Mouse (Mus musculus) adrenal gland, postnatal 25 days (tissue): ENCODE measurements around the gene Wdr24. TPM values are rescaled to one million over a fixed set of nuclear protein-coding genes. Genes with fewer than 3 reads are reported as not detected.

Experiments used
- DNase-seq: peaks from one replicate; pipeline ENCODE4 v3.0.0; 2021; ENCODE audit warnings: mixed read lengths
- total RNA-seq: library from RNA; stranded (reverse); gene quantifications from 2 replicates; pipeline ENCODE4 v1.2.3, GENCODE M21; 2021

The Wdr24 gene
- total RNA-seq, 1 experiment from 2014 or later: 25.4 TPM

DNA sequence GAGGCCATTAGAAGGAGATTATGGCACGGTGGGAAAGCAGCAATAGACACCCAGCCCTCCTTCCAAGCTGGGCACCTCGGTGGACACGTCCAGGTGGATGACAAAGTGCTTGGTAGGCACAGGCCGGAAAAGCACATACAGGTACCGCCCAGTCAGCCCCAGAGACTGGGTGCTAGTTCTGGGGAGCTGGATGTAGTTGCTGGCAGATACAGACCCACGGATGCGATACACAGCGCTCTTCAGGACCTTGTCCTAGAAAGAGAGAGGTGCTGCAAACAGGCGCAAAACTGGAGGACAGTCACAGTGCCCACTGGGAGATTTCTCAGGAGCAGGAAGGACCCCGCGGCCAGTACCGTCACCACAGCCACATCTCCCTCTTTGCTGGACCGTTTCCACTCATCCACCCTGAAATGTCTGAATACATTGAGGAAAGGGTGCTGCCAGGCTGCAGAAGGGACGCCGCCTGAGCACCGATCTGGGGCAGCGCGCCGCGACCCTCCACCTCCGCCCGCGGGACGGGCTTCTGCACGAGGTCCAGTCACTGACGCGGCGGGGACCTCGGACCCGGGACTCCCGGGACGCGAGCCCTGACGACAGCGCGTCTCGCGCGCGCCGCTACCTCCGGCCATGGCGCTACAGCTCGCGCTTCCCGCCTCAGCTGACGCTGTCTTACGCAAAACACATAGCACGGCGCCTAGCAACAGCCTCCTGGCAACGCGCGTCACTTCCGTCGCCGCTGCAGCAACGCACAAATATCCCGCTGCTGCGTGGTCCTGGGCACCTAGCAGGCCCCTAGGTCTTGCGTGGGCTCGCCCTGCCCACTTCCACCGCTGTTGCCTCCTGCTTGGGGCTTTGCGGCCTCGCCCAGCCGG is 37.6 kb downstream of the Wdr24 start, which contains the start of gene Wdr90:
Gene Wdr90, minus strand, starts transcription at position 670 of the 872 bp plus-strand sequence.
- peak; percentile 91 for DNase-seq

DNA sequence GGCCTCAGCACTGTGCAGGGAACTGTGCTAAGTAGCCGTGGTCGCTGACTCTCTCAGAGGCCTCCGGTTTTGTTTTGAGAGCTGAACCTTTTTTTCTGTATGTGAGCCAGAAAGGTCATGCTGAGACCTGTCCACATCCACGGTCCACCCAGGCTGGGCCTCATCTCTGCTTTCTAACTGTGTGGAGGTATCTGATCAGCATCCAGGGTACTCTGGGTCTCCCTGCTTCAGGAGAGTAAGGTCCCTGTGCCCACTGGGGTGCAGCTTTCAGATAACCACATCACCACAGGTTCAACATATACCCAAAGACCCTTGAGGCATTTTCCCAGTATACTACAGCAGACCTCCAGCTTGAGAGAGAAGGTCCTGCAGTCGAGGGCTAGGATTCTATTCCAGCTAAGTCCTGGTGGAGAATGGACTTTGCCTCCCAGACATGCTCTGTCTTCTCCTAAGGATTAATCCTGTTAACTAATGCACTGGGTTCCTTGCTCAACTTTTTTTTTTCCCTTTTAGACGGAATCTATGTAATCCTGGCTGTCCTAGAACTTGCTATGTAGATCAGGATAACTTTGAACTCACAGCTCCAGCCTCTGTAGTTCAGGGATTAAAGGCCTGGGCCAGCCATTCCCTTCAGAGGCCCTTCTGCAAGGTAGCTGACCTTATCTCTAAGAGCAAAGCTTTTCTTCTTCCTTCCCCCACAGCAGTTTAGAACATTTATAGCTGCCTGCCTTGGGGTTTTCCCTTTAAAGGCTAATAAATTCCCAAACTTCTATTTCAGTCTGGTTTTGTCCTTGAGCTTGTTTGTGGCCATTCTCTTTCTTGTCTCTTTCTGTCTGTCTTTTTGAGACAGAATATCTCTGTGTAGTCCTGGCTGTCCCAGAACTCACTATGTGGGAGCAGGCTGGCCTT is 38.5 kb downstream of the Wdr24 start:
- no peak for DNase-seq

DNA sequence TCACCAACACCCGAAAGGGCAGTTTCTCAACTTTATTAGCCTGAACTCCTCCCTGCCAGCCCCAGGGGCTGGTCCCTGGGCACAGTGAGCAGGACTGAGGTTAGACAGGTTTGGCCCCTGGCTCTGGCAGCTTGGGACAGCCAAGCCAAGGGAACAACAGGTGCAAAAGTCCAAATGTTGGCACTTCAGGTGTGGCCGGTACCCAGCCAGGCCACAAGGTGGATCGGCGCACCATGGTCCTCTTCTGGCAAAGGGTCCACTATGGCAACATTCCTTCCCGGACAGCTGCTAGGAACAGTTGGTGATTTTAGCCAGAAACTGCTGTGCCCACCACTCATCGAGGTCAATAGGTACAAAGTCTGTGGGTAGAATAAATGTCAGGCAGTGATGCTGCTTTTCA is 40.3 kb downstream of the Wdr24 start:
- DNase-seq: no peak

DNA sequence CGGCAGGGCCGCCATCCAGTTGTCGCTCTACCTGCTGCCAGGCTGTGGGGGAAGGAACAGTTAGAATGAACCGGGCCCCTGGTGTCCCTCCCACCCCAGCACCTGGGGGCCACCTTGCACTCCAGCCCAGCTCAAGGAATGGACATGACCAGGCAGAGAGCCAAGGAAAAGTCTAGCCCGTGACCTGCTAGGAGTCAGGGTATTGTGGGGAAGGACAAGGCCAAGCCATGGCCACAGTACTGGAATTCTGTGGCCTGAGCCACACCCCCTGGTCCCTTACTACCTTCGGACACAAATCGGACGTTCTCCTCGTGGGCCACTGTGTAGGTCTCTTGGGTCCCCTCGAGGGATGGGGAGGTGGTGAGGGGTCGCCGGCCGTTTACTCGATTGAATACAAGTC is 40.9 kb downstream of the Wdr24 start:
- no peak for DNase-seq

DNA sequence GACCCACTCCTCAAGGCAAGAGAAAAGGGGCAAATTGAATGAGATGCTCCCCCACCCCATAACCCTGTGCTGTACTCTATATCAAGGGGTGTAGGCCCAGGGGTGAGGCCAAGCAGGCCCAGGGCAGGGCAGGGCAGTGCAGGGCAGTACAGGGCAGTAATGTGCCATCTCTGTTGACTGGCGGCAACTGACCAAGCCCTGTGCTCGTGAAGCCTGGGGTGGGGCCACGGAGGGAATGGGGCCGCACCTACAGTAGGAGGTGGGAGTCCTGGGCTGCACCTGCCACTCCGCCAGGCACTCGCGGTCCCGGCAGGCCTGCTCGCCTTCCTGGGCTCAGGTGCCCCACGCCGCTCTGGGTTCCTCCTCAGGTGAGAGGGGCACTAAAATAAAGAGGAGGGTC is 41.9 kb downstream of the Wdr24 start:
- DNase-seq: no peak

DNA sequence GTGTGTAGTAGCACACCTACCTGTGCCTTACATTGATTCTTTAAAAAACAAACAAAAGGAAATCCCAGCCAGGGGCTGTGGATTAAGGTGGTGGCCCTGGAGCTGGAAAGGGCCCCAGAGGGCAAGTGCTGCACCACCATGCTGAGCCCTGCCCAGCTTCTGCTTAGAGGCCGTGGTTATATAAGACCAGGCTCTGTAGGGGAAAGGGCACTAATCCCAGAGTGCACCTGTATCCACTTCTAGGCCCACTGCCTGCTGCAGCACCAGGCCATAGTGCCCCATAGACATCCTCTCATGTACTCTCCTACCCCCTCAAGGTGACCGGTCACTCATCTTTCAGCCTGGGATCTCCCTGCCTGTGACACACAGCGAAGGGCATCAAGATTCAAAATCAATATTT is 42.7 kb downstream of the Wdr24 start:
- DNase-seq: no peak

DNA sequence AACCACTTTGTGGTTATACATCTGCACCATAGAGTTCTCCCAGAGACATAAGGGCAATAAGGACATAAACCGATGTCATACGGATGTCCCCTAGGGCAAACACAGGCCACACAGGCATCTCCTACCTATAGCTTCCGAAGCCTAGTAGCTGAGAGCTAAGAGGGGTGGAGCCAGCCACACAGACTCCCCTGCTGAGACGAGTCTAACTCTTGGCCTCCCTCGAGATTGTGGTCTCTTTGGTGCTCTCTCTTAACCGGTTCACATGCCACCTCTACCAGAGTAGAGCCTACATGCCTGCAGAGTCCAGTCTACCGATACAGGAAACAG is 44.0 kb downstream of the Wdr24 start:
- DNase-seq: no peak

DNA sequence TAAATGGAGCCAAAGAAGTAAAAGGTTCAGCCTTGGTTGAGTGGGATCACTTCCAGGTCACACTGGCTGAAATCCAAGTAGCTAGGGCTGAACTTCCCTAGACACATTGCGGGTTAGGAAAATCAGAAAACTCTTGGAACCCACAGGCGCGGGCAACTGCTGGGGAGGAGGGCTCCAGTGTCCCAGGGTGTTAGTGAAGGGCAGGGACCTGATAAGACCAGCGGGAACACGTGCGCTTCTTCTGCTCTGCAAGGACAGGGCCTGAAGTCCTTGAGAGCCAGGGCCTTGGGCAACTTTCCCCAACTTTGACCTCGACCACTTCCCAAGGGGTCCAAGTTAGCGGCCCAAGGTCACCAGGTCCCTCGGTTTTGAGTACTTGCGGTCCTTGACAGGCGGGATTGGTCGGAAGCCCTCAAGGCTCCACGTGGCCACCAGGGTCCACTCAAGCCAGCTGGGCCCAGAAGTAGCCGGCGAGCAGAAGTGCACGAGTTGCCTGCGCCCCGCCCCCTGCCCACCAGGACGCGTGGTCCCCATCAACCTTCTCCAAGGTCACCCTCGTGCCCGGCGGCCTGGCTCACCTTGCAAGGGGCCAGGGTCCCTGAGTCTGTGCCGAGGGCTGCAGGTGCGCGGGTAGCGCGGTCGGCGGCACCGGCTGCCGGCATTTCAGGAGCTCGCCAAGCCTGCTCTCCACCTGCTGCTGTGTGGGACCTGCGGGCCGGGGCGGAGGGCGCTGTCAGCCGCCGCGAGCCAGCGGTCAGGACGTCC is 44.6 kb downstream of the Wdr24 start:
- DNase-seq: peak; percentile 71

DNA sequence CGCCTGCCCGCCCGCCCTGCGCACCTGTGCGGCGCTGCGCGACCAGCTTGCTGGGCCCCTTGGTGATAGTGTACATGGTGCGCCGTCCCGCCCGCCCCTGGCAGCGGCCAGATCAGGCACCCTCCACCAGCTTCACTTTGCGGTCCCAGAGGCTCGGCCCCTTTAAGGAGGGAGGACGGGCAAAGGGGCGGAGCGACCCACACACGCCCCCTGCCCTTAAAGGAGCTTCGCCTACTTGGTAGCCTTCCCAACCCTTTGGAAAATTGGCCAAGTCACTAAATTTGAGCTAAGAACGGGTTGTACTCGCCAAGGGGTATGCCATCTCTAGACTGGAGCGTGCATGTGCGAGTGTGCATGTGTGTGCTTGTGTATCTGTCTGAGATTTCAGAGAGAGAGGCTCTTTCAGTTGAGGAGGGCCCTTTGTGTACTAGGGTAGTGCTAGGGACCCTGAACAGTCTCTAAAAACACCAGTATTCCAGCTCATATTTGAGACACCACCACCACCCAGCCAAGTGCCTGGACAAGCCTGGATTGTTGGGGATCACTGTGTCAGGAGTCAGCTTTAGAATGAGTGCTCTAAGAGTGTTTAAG is 45.3 kb downstream of the Wdr24 start, which contains the start of gene Mcrip2:
Gene Mcrip2, minus strand, starts transcription at position 164 of the 591 bp plus-strand sequence.
- DNase-seq: peak; percentile 88

DNA sequence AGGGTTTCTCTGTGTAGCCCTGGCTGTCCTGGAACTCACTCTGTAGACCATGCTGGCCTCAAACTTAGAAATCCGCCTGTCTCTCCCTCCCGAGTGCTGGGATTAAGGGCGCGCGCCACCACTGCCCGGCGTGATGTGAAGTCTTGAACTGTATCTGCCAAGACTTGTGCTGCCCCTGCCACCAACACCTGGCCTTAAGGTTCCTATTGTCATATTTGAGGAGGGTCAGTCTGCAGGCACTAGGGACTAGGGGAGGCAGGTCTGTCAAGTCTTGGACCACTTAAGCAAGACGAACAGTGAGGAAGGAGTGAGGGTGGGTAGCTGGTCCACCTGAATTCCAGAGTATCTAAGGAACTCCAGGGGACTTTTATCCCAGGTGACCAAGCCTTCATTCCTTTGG is 46.1 kb downstream of the Wdr24 start:
- no peak for DNase-seq

DNA sequence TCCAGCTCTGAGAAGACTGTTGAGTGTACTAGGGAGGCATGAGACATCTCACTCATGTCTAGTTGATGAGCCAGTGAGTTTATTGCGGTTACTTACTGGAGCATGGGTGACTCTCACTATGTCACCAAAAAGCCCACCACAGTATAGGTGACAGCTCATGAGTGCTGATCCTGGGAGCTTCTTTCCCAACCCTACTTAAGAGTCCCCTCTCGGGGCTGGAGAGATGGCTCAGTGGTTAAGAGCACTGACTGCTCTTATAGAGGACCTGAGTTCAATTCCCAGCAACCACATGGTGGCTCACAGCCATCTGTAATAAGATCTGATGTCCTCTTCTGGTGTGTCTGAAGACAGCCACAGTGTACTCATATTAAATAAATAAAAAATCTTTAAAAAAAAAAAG is 46.5 kb downstream of the Wdr24 start:
- no peak for DNase-seq

DNA sequence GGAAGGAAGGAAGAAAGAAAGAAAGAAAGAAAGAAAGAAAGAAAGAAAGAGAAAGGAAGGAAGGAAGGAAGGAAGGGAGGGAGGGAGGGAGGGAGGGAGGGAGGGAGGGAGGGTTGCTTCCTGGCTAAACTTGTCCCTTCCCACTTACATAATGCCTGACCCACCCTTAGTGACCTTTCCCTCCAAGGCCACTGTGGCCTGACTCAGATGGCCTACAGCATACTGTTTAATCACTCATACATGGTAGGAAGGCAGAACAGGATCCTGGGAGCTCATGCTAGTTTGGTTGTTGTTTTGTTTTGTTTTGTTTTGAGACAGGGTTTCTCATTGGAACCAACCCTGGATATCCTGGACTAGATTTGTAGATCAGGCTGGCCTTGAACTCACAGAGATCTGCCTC is 48.1 kb downstream of the Wdr24 start:
- DNase-seq: peak; percentile 62

DNA sequence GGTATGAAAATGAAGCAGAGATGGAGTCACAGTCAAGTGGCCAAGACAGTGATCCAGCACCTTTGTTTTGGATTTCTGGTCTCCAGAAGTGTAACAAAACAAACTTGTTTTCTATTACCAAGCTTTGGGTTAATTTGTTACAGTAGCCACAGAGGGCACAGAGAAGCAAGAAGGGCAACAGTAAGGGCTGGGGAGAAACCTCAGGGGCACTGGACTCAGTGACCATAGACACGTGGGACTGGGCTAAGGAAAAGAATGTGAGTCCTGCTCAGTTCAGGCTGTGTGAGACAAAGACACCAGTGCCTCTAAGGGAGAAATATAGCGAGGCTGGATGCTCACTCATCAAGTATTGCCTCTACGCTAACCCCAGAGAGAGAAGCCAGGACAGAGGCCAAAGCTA is 49.2 kb downstream of the Wdr24 start:
- DNase-seq: no peak

DNA sequence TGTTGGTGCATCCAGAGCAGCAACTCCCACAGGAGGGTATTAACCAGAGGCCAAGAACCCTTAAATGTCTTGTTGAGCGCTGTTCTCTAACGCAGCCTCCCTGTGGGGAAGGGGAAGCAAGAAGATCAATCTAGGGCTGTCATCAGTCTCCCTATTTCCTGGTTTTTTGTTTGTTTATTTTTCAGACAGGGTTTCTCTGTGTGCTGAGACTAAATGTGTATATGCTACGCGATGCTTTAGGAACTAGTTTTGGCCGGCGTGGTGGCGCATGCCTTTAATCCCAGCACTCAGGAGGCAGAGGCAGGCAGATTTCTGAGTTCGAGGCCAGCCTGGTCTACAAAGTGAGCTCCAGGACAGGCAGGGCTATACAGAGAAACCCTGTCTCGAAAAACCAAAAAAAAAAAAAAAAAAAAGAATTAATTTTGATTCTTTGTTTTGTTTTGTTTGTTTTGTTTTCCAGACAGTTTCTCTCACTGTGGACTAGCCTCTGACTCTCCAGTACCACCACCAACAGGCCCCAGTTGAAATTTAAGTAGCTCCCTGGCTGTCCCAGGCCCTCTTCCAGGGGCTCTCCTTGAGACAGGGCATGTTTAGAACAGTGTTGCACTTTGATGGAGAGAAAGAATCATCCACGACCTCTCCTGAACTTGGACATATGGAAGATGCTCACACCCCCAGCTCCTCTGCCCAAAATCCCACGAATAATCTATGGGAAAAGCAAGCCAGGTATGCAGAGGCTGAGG is 50.1 kb downstream of the Wdr24 start:
- DNase-seq: no peak

DNA sequence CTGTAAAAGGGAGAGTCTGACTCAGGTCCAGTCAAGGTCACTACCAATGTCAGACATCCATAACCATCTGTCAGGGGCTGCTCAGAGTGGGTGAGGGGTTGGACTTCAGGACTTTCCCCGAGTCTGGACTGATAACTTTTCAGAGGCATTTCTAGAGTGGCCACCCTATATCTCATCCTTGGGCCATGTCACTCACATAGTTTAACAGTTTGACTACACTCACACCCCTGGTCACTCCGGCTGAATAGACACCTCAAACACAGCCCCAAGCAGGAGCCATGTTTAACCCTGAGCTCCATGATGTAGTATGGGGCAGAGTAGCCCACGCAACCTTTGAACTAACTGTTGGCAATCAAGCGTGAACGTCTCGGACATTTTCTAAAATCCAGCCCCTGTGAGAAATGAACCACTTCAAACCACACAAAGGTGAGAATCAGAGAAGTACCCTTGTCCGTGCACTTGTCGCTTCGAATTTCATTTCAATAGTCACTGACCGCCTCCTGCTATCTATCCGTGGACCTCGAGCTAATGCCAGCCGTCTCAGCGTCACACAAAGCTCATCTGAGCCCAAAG is 50.8 kb downstream of the Wdr24 start:
- no peak for DNase-seq

DNA sequence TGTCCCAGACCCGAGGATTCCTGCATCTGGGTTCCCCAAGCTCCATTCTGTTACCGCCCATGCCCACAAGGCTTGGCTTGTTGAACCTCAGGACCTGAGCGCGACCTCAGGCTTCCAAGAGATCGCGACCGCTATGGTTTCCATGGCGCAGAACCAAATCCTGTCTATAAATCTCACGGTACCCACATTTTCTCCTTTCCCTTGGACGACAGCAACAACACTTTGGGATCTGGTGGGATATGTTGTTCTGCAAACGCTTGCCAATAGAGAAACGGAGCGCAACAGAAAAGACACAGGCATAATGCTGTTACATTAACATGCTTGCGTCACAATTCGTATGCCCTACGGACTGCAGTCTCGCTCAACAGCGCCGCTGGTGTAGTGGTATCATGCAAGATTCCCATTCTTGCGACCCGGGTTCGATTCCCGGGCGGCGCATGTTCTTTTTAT is 51.3 kb downstream of the Wdr24 start, which contains the start of gene Mettl26:
Gene Mettl26, plus strand, starts transcription at position 354 of the 450 bp plus-strand sequence.
- peak; percentile 89 for DNase-seq

DNA sequence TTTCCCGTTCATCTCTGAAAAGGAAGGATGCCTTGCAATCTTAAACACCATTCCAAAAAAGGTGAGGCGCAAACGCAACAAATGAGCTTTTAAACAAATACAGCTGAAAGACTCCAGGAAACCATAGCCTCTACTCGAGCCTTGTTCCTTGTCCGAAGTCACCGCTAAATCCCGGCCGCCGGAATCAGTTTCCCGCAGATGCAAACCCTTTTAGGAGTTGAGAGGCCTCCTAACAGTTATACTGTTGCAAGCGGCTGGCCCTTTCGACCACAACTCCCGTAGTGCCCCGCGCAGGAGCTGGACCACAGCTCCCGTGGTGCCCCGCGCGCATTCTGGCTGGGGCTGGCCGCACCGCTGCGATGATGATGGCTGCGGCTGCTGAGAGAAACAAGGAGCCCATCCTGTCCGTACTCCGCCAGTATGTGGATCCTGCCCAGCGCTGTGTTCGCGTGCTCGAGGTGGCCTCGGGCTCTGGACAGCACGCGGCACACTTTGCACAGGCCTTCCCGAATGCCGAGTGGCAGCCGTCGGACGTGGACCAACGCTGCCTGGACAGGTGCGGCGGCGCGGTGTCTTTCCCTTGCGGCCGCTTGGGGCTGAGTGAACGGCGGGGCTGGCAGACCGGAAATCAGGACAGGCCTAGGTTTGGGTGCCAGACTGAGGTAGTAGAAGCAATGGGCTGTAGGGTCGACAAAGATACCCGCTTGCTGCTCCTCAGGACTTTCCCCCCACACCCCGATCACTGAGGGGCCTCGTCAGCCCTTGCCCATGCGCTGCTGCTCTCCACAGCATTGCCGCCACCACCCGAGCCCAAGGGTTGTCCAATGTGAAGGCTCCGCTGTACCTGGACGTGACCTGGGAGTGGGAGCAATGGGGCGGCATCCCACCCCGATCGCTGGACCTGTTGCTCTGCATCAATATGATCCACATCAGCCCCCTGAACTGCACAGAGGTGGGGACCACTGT is 52.0 kb downstream of the Wdr24 start:
- peak; percentile 92 for DNase-seq

DNA sequence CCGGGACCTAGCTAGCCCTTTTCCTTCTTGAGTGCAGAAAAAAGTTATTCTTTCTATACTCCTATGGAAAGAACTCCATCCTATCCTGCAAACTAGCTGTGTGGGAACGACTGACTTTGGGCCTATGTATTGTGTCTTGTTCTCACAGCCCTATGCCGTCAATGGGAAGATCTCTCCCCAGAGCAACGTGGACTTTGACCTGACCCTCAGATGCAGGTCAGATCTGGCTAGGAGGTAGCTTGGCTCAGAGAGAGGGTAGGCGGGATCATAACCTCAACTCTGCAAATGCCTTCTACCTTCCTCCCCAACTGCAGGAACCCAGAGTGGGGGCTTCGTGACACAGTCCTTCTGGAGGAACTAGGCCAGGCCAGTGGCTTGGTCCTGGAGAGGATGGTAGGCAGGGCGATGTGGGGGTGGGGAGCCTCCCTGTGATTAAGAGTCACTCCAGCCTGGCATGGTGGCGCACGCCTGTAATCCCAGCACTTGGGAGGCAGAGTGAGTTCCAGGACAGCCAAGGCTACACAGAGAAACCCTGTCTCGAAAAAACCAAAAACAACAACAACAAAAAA is 53.0 kb downstream of the Wdr24 start:
- DNase-seq: no peak

DNA sequence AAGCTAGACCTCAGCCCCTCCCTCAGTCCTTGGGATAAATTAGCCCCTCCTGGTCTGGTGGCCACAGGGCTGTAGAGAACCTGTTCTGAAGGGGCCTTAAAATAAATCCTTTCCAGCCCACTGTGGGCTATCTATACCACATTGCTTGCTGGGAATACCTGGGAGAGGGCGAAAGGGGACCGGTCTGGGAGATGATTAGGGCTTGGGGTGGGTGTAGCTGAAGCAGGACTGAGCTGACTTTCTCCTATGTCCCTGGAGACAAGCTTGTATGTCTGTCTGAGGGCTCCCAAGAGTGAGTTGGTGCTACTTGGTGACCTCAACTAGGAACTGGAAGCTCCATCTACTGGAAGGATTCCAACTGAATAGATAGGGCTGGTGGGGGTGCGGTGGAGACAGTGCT is 53.6 kb downstream of the Wdr24 start:
- no peak for DNase-seq
